Mouse (Mus musculus): ENCODE measurements around the gene Cacna2d2. TPM values are rescaled to one million over a fixed set of nuclear protein-coding genes. Genes with fewer than 3 reads are reported as not detected.

Gene Cacna2d2
- polyA plus RNA-seq, 1 experiment from 2014 or later: 9.3 TPM

DNA sequence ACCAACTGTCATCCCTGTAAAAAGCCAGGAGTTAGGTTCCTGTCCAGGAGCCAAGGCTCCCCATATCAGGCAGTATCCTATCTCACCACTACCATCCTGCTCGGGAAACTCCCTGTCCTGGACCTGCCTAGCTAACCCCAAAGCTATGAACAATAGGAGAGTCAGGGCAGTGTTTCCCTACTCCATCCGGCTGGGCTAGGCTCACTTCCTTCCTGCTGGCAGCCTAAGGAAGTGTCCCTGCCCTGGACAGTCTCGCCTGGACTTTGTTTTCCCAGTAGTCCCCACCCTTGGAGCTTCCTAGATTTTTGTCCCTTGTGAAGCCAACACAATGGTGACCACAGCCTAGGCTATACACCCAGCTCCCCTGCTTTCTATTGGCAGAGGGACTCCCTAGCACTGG is 167.4 kb downstream of the Cacna2d2 start:
- H3K9me3 ChIP-seq (replicated peaks; ENCODE audit: control insufficient read depth, low read length, poor library complexity, severe bottlenecking): no peaks in the 10 kb centered on the region
- H3K4me3 ChIP-seq (ENCODE audit: low read depth, low read length): no peak overlapping the region
- no peak overlapping the region for H3K9ac ChIP-seq (ENCODE audit: low read depth, low read length)
- no peaks in the 10 kb centered on the region for H3K27me3 ChIP-seq (ENCODE audit: control insufficient read depth, insufficient read depth, low read depth, low read length)
- peaks cover 47% of the 10 kb centered on the region for H3K4me1 ChIP-seq (ENCODE audit: control insufficient read depth, insufficient read depth, low read length)
- H3K4me2 ChIP-seq (ENCODE audit: low read length): no peak overlapping the region
- no peak for ATAC-seq
- WGBS: 69% methylated on average over 3 of the region's 3 CpGs
- peaks cover 3% of the 10 kb centered on the region; the same call in 1 of the 2 replicates for H3K36me3 ChIP-seq (ENCODE audit: control insufficient read depth, insufficient read depth, low read length)
- 0 out of 2 replicates have a peak overlapping the region, but pooled peaks have one; percentile 14 for H3K27ac ChIP-seq (ENCODE audit: low read length)

DNA sequence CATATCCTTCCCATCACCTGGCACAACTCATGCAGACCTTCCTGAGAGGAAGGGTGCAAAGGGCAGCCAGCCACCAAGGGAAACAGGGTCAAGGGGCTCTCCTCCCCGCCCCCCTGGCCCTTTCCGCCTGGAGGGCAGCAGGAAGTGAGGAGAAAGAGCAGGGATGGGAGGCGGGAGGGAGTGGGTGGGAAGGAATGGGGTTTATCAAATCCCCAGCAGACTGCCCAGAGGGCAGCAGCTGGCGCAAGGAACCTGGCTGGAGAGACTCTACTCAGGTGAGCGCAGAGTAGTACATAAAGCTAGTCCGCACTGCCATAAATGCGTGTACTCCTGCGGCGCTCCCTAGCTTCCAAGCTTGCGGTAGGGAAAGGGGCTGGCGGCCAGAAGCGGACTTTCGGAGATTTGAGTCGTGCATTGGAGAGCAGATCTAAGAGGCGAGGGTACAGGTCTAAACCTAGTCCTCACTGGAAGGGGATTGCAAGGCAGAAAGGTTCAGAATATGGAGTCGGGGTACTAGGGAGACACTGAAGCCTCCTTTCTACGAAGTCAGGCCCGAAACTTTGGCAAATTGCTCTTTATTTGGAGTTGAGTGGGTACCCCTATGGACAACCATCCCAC is 168.4 kb downstream of the Cacna2d2 start, which contains the start of gene Hyal2:
Gene Hyal2, plus strand, starts transcription at position 244 of the 618 bp plus-strand sequence.
- WGBS: 5% methylated on average over 18 of the region's 18 CpGs
- Histone ChIP-seq H3K4me2 (ENCODE audit: low read length) (peak within 1 kb of the TSS; percentile 93), H3K36me3 (ENCODE audit: control insufficient read depth, insufficient read depth, low read length) (peaks cover 9% of the 10 kb centered on the region; the same call in 1 of the 2 replicates), H3K9ac (ENCODE audit: low read depth, low read length) (peak within 1 kb of the TSS; percentile 88), H3K27ac (ENCODE audit: low read length) (peak within 1 kb of the TSS; percentile 92), H3K4me1 (ENCODE audit: control insufficient read depth, insufficient read depth, low read length) (peaks cover 46% of the 10 kb centered on the region), H3K9me3 (replicated peaks; ENCODE audit: control insufficient read depth, low read length, poor library complexity, severe bottlenecking) (no peaks in the 10 kb centered on the region), H3K27me3 (ENCODE audit: control insufficient read depth, insufficient read depth, low read depth, low read length) (no peaks in the 10 kb centered on the region), H3K4me3 (ENCODE audit: low read depth, low read length) (peak within 1 kb of the TSS; percentile 84)
- no peak for ATAC-seq

DNA sequence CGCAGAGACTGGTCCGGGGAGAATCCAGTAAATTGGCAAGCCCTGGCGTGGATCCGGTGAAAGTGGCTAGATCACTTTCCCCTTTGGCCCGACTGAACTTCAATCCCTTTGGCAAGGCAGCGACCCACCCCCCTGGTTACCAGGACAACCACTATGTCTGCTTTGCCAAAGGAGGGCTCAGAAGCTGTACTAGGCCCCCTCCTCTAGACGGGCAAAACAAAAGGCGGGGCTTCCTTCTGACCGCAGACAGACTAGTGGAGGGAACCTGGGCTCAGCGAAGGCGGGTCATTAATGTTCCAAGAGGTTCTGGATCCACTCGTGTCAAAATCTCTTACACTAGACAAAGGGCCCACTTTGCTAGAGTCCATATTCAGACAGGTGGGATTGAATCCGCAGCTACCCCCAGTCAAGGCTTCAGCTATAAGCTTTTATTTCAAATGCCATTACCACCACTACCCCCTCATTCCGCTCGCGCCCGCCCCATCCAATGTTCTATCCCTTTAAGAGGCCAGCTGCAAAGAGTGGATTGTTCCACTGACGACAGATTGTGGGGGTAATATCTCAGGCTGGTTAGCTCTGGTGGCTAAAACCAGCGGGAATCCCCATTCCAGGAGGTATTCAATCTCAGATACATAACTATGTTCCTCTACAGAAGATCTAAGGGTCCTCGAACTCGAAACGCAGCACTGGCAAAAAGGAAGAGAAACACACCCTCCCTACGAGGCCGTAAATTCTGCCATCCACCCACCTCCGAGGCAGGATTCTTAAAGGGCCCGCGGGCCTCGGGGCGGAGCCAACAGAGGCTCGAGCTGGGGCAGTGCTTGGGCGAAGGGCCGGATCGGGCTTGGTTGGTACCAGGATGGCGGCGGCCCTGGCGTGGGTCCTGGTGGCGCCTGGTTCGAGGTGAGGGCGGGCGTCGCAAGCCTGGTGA is 169.2 kb downstream of the Cacna2d2 start:
- Histone ChIP-seq H3K4me1 (ENCODE audit: control insufficient read depth, insufficient read depth, low read length) (peaks cover 44% of the 10 kb centered on the region), H3K9me3 (replicated peaks; ENCODE audit: control insufficient read depth, low read length, poor library complexity, severe bottlenecking) (no peaks in the 10 kb centered on the region), H3K27ac (ENCODE audit: low read length) (peak overlapping the region; percentile 92), H3K4me3 (ENCODE audit: low read depth, low read length) (peak overlapping the region; percentile 84), H3K36me3 (ENCODE audit: control insufficient read depth, insufficient read depth, low read length) (peaks cover 10% of the 10 kb centered on the region; the same call in 1 of the 2 replicates), H3K27me3 (ENCODE audit: control insufficient read depth, insufficient read depth, low read depth, low read length) (no peaks in the 10 kb centered on the region), H3K9ac (ENCODE audit: low read depth, low read length) (peak overlapping the region; percentile 88), H3K4me2 (ENCODE audit: low read length) (peak overlapping the region; percentile 93)
- ATAC-seq: peak; percentile 90
- under 1% methylated on average over 41 of the region's 41 CpGs for WGBS

DNA sequence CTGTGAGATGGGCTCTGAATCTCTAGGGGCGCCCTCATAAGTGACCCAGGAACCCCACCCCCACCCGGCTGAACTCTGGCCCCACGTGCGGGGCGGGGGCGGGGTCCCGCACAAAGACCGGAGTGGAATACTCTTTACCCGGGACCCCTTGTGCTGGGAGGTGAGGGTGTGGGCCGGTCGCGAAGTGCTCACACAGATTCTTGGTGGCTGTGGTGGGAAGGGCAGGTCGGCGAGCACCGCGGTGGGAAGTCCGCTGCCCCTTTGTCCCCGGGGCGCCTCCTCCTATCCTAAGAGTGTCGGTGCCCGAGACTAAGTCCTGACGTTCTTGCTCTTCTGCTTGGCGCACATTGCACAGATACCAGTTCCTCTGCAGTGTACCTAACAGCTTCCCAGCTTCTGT is 169.9 kb downstream of the Cacna2d2 start:
- peak overlapping the region; percentile 92 for H3K27ac ChIP-seq (ENCODE audit: low read length)
- peaks cover 12% of the 10 kb centered on the region; the same call in 1 of the 2 replicates for H3K36me3 ChIP-seq (ENCODE audit: control insufficient read depth, insufficient read depth, low read length)
- ATAC-seq: peak; percentile 16
- peak overlapping the region; percentile 88 for H3K9ac ChIP-seq (ENCODE audit: low read depth, low read length)
- peak overlapping the region; percentile 84 for H3K4me3 ChIP-seq (ENCODE audit: low read depth, low read length)
- peaks cover 37% of the 10 kb centered on the region for H3K4me1 ChIP-seq (ENCODE audit: control insufficient read depth, insufficient read depth, low read length)
- H3K27me3 ChIP-seq (ENCODE audit: control insufficient read depth, insufficient read depth, low read depth, low read length): no peaks in the 10 kb centered on the region
- no peaks in the 10 kb centered on the region for H3K9me3 ChIP-seq (replicated peaks; ENCODE audit: control insufficient read depth, low read length, poor library complexity, severe bottlenecking)
- WGBS: under 1% methylated on average over 23 of the region's 23 CpGs
- peak overlapping the region; percentile 93 for H3K4me2 ChIP-seq (ENCODE audit: low read length)

DNA sequence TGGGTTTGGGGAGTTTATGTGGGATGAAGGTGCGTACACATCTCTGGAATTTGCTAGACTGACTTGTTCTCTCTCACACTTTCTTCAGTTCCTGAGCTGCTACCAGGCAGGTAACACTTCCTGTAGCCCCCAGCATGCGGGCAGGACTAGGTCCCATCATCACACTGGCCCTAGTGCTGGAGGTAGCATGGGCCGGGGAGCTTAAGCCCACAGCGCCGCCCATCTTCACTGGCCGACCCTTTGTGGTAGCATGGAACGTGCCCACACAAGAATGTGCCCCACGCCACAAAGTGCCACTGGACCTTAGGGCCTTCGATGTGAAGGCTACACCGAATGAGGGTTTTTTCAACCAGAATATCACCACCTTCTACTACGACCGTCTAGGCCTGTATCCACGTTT is 170.6 kb downstream of the Cacna2d2 start:
- H3K36me3 ChIP-seq (ENCODE audit: control insufficient read depth, insufficient read depth, low read length): peaks cover 14% of the 10 kb centered on the region; the same call in 1 of the 2 replicates
- peak overlapping the region; percentile 84 for H3K4me3 ChIP-seq (ENCODE audit: low read depth, low read length)
- no peak for ATAC-seq
- H3K9ac ChIP-seq (ENCODE audit: low read depth, low read length): peak overlapping the region; percentile 88
- H3K4me2 ChIP-seq (ENCODE audit: low read length): peak overlapping the region; percentile 93
- WGBS: 42% methylated on average over 13 of the region's 13 CpGs
- no peaks in the 10 kb centered on the region for H3K27me3 ChIP-seq (ENCODE audit: control insufficient read depth, insufficient read depth, low read depth, low read length)
- peak overlapping the region; percentile 92 for H3K27ac ChIP-seq (ENCODE audit: low read length)
- no peaks in the 10 kb centered on the region for H3K9me3 ChIP-seq (replicated peaks; ENCODE audit: control insufficient read depth, low read length, poor library complexity, severe bottlenecking)
- peaks cover 36% of the 10 kb centered on the region for H3K4me1 ChIP-seq (ENCODE audit: control insufficient read depth, insufficient read depth, low read length)

DNA sequence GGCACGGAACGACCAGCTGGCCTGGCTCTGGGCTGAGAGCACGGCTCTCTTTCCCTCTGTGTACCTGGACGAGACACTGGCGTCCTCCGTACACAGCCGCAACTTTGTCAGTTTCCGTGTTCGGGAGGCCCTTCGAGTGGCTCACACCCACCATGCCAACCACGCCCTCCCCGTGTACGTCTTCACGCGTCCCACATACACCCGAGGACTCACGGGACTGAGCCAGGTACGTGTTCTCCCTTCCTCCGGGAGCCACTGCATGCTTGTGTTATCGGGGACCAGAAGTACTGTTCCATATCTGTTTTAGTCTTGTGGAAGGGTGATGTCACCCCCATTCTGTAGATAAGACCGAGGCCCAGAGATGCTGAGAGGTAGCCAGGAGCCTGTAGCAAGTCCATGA is 171.4 kb downstream of the Cacna2d2 start:
- no peaks in the 10 kb centered on the region for H3K27me3 ChIP-seq (ENCODE audit: control insufficient read depth, insufficient read depth, low read depth, low read length)
- no peaks in the 10 kb centered on the region for H3K9me3 ChIP-seq (replicated peaks; ENCODE audit: control insufficient read depth, low read length, poor library complexity, severe bottlenecking)
- peaks cover 36% of the 10 kb centered on the region for H3K4me1 ChIP-seq (ENCODE audit: control insufficient read depth, insufficient read depth, low read length)
- no peak overlapping the region for H3K27ac ChIP-seq (ENCODE audit: low read length)
- peaks cover 14% of the 10 kb centered on the region; the same call in 1 of the 2 replicates for H3K36me3 ChIP-seq (ENCODE audit: control insufficient read depth, insufficient read depth, low read length)
- H3K4me3 ChIP-seq (ENCODE audit: low read depth, low read length): peak overlapping the region; percentile 84
- WGBS: 94% methylated on average over 21 of the region's 21 CpGs
- no peak overlapping the region for H3K9ac ChIP-seq (ENCODE audit: low read depth, low read length)
- peak overlapping the region; percentile 93 for H3K4me2 ChIP-seq (ENCODE audit: low read length)
- no peak for ATAC-seq

DNA sequence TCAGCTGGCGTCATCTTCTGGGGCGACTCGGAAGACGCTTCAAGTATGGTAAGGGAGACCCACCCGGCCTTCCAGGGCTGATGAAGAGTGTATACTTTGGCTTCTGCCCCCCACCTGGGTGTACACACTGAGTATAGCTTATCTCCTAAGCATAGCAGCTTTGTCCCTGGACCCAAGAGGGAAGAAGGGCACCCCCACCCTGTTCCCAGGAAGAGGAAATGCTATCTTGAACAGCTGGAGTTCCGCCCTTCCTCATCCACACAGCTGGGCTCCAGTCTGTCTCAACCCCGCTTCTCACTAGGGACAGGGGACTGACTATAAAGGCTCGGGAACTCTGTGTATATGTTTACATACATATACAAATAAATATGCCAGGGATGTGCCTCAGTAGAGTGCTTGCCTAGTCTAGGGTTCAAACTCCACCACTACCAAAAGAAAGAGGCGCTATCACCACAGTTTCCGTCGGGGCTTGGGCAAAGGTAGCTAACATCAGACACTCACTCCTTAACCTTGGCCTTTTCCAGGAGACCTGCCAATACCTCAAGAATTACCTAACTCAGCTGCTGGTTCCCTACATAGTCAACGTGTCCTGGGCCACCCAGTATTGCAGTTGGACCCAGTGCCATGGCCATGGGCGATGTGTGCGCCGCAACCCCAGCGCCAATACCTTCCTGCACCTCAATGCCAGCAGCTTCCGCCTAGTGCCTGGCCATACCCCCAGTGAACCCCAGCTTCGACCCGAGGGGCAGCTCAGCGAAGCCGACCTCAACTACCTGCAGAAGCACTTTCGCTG is 172.3 kb downstream of the Cacna2d2 start:
- peaks cover 14% of the 10 kb centered on the region; the same call in 1 of the 2 replicates for H3K36me3 ChIP-seq (ENCODE audit: control insufficient read depth, insufficient read depth, low read length)
- no peak overlapping the region for H3K4me3 ChIP-seq (ENCODE audit: low read depth, low read length)
- no peak for ATAC-seq
- no peaks in the 10 kb centered on the region for H3K9me3 ChIP-seq (replicated peaks; ENCODE audit: control insufficient read depth, low read length, poor library complexity, severe bottlenecking)
- no peak overlapping the region for H3K9ac ChIP-seq (ENCODE audit: low read depth, low read length)
- 96% methylated on average over 22 of the region's 22 CpGs for WGBS
- no peak overlapping the region; the same call in 1 of the 2 replicates for H3K4me2 ChIP-seq (ENCODE audit: low read length)
- H3K27me3 ChIP-seq (ENCODE audit: control insufficient read depth, insufficient read depth, low read depth, low read length): no peaks in the 10 kb centered on the region
- peaks cover 36% of the 10 kb centered on the region for H3K4me1 ChIP-seq (ENCODE audit: control insufficient read depth, insufficient read depth, low read length)
- H3K27ac ChIP-seq (ENCODE audit: low read length): no peak overlapping the region

DNA sequence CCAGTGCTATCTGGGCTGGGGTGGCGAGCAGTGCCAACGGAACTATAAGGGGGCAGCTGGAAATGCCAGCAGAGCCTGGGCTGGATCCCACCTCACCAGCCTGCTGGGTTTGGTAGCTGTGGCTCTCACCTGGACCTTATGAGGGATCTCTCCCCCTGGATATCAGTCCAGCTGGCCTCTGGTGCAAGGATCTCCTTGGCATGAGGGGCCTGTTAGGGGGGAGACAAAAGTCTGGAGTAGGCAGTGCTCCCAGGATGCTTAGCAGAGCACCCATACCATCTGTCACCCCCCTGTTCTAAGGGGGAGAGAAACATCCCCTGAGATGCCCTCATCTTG is 172.9 kb downstream of the Cacna2d2 start:
- H3K36me3 ChIP-seq (ENCODE audit: control insufficient read depth, insufficient read depth, low read length): peaks cover 14% of the 10 kb centered on the region; the same call in 1 of the 2 replicates
- H3K9me3 ChIP-seq (replicated peaks; ENCODE audit: control insufficient read depth, low read length, poor library complexity, severe bottlenecking): no peaks in the 10 kb centered on the region
- no peaks in the 10 kb centered on the region for H3K27me3 ChIP-seq (ENCODE audit: control insufficient read depth, insufficient read depth, low read depth, low read length)
- ATAC-seq: no peak
- no peak overlapping the region for H3K4me3 ChIP-seq (ENCODE audit: low read depth, low read length)
- H3K4me1 ChIP-seq (ENCODE audit: control insufficient read depth, insufficient read depth, low read length): peaks cover 33% of the 10 kb centered on the region
- WGBS: 94% methylated on average over 2 of the region's 2 CpGs
- H3K9ac ChIP-seq (ENCODE audit: low read depth, low read length): no peak overlapping the region
- H3K4me2 ChIP-seq (ENCODE audit: low read length): no peak overlapping the region
- H3K27ac ChIP-seq (ENCODE audit: low read length): no peak overlapping the region
